Mouse (Mus musculus) hindbrain, postnatal 0 days (tissue): ENCODE data around the gene Camk1g. TPM values are rescaled to one million over a fixed set of nuclear protein-coding genes. Genes with fewer than 3 reads are reported as not detected.

ENCODE experiments used
- ATAC-seq: fragments of 200-750 bp; cut with Nextera tagmentation; 2 replicates; pipeline ENCODE4 v1.8.0; 2017; ENCODE audit warnings: mild to moderate bottlenecking, moderate TSS enrichment, moderate library complexity
- DNase-seq: peaks from one replicate; pipeline ENCODE4 v3.0.0-alpha.2; 2015; ENCODE audit warnings: low spot score
- H3K27ac ChIP-seq: fragments of 300-500 bp; sonication (generic); 2 replicates; pipeline ENCODE4 v1.5.1; 2014; ENCODE audit warnings: mild to moderate bottlenecking
- H3K27me3 ChIP-seq: fragments of 300-500 bp; sonication (generic); 2 replicates; pipeline ENCODE4 v1.6.1; 2014; ENCODE audit warnings: low read length, mixed read lengths; ENCODE audit not compliant: insufficient read depth
- H3K36me3 ChIP-seq: fragments of 300-500 bp; sonication (generic); 2 replicates; pipeline ENCODE4 v1.6.1; 2014; ENCODE audit warnings: low read length, mixed read lengths; ENCODE audit not compliant: insufficient read depth
- H3K4me1 ChIP-seq: fragments of 300-500 bp; sonication (generic); 2 replicates; pipeline ENCODE4 v1.6.1; 2014; ENCODE audit warnings: antibody characterized with exemption, low read length, mixed read lengths; ENCODE audit not compliant: insufficient read depth
- H3K4me2 ChIP-seq: fragments of 300-500 bp; sonication (generic); 2 replicates; pipeline ENCODE4 v1.6.1; 2014; ENCODE audit warnings: low read depth, mild to moderate bottlenecking, low read length, moderate library complexity, mixed read lengths
- H3K4me3 ChIP-seq: fragments of 300-500 bp; sonication (generic); 2 replicates; pipeline ENCODE4 v1.5.1; 2014; ENCODE audit warnings: low read length
- H3K9ac ChIP-seq: fragments of 300-500 bp; sonication (generic); replicated peaks from 2 replicates; pipeline ENCODE4 v1.6.1; 2014; ENCODE audit warnings: mild to moderate bottlenecking, low read length, moderate library complexity, mixed read lengths
- H3K9me3 ChIP-seq: fragments of 300-500 bp; sonication (generic); 2 replicates; pipeline ENCODE4 v1.6.1; 2016; ENCODE audit warnings: low read length, mixed read lengths
- CTCF ChIP-seq: IDR thresholded peaks from 2 replicates; pipeline ENCODE4 v1.5.1; 2016; ENCODE audit warnings: antibody characterized with exemption, control low read depth, low read depth
- WGBS: fragments of 180-500 bp; shearing (Covaris S2); extraction: QIAGEN DNeasy Blood & Tissue Kit; methylation state at CpG from one replicate; pipeline ENCODE4 v1.1.7; 2014; 5-methylcytosine and 5-hydroxymethylcytosine counted together
- polyA plus RNA-seq: library from polyadenylated mRNA; unstranded; fragments of >200 nt; fragmentation: Nextera tagmentation; extraction: Ambion mirVana; gene quantifications from 2 replicates; pipeline ENCODE4 v1.2.1, GENCODE M21; 2015
- total RNA-seq: library from RNA; depleted of rRNA; stranded (reverse); fragments of >200 nt; gene quantifications from 2 replicates; pipeline ENCODE4 v1.2.3, GENCODE M21; 2014

Gene Camk1g
- total and polyA plus RNA-seq, 2 experiments from 2014 or later = 32.9 to 35.1 TPM

DNA sequence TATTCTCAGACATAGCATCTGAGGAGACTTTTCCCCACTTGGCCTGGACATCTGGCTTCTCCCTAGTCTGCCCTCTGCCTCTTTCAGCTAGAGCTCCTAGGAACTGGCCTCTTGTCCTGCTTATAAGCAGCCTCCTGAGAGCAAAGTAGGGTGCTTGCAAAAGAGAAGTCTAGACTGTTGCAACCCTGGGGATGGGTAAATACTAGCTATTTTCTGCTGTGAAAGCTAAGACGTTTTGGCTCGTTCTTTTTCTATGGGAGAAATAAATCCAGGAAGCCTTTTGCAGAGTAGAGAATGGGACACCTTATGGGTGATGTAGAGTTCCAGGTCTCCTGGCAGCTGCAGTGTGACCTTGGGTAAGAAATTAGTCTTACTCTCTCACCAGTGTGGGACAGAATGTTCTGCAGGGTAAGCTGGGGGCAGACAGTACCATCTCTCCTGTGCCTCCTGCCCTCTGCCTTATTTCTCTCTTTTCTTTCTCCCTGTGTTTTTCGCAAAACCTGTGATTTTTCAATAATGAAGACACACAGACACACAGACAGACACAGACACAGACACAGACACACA lies 59.5 kb downstream of the Camk1g start:
- DNase-seq (no peak), ATAC-seq (no peak)
- Histone ChIP-seq H3K27me3 (no peaks in the 10 kb centered on the region), H3K4me1 (peaks cover under 1% of the 10 kb centered on the region; the same call in 1 of the 2 replicates), H3K4me2 (no peak overlapping the region), H3K9ac (no peak overlapping the region), H3K27ac (no peak overlapping the region), H3K4me3 (no peak overlapping the region), H3K36me3 (no peaks in the 10 kb centered on the region), H3K9me3 (no peaks in the 10 kb centered on the region)
- WGBS = 92% methylated on average over 3 of the region's 3 CpGs
- no peak for TF ChIP-seq CTCF

DNA sequence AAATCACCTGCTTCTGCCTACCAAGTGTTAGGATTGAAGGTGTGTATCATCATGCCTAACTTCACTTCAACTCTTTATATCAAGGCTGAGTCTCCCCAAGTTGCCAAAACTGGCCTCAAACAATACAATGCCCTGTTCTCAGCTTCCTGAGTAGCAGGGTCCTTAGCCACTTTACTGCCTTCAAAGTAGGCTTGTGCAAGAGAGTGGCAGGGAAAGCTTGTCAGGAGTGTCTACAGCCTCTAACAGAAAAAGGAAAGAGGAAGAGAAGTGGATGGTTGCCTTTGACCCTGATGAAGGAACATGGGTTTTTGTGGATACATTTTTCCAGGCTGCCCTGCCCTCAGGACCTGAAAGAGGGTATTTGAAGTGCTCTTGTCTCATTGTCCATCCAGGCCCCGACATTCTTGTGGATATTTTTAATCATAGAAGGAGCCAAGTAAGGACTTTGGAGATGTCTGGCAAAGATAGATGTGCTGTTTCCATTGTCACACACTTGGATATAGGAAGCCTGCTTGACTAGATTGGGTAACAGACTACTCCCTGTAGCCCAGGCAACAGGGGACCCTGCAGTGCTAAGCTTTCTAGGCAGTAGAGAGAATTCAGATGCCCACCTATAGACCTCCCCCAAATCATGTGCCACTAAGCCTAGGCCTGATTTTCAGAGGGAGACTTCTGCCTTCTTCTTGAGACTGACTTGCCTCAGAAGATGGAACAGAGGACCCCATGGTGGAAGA lies 60.1 kb downstream of the Camk1g start:
- Histone ChIP-seq H3K9ac (no peak overlapping the region), H3K27me3 (no peaks in the 10 kb centered on the region), H3K4me1 (no peaks in the 10 kb centered on the region), H3K27ac (no peak overlapping the region), H3K9me3 (no peaks in the 10 kb centered on the region), H3K4me2 (no peak overlapping the region), H3K4me3 (no peak overlapping the region), H3K36me3 (no peaks in the 10 kb centered on the region)
- ATAC-seq = no peak
- TF ChIP-seq CTCF = no peak
- WGBS = 73% methylated on average over 1 of the region's 1 CpGs
- DNase-seq = no peak

DNA sequence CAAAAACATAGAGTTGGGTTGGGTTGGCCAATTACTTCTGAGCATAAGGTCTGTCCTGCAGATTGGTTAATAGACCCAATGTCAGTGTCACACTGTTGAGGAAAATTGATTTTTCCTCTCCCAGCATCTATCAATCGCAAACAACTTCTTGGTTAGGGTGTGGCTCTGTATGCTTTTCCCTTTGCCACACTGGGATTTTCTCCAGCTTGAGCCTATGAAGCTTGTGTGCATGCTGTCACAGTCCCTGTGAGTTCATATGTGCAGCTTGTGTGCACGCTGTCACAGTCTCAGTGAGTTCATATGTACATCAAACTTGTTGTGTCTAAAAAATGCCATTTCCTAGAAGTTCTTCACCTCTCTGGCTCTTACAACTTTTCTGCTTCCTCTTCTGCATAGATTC lies 63.3 kb downstream of the Camk1g start:
- no peaks in the 10 kb centered on the region for H3K4me1 ChIP-seq
- no peaks in the 10 kb centered on the region for H3K27me3 ChIP-seq
- no peak for DNase-seq
- no peak overlapping the region for H3K4me2 ChIP-seq
- no peaks in the 10 kb centered on the region for H3K9me3 ChIP-seq
- no peak for TF ChIP-seq CTCF
- 99% methylated on average over 2 of the region's 2 CpGs for WGBS
- H3K9ac ChIP-seq = no peak overlapping the region
- ATAC-seq = no peak
- no peaks in the 10 kb centered on the region for H3K36me3 ChIP-seq
- no peak overlapping the region for H3K27ac ChIP-seq
- H3K4me3 ChIP-seq = no peak overlapping the region

DNA sequence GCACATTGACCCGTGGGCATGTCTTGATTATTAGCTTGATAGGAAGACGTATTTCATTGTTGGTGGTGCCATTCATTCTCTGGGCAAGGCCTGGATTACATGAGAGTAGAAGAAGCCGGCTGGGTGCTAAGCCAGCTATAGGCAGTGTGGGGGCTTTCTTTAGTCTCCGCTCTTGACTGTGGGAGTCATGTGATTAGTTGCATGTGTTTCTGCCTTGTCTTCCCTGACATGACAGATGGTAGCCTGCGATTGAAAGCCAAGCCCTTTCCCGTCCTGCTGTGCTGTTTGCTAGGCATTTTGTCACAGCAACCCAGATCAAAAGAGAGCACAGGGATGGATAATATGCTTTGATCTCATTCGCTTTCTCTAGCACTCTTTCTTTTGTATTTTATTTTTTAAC lies 64.7 kb downstream of the Camk1g start:
- no peak for TF ChIP-seq CTCF
- Histone ChIP-seq H3K4me2 (no peak overlapping the region), H3K9ac (no peak overlapping the region), H3K4me1 (no peaks in the 10 kb centered on the region), H3K4me3 (no peak overlapping the region), H3K27me3 (no peaks in the 10 kb centered on the region), H3K9me3 (no peaks in the 10 kb centered on the region), H3K36me3 (no peaks in the 10 kb centered on the region), H3K27ac (0 out of 2 replicates have a peak overlapping the region, but pooled peaks have one; percentile 22)
- DNase-seq = peak; percentile 73
- WGBS = 11% methylated on average over 7 of the region's 7 CpGs
- peak; percentile 80 for ATAC-seq

DNA sequence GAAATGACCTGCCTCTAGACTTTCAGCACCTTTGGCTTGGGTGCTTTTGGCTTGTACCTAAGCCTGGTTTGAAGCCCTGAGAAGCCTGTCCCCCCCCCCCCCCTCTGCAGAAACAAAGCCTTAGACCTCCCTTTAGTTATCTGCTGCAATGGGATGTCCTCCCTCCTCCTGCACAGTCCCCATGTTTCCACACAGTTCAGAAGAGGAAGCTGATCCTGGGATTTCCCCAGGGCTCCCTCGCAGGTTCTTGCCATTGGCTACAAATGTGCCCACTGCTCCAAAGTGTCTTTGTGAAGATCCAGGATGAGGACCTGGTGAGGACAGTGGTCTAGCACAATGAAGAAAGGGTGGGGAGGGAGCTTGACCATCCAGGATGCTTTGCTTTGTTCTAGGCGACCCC lies 67.0 kb downstream of the Camk1g start:
- no peak for ATAC-seq
- no peak overlapping the region for H3K4me3 ChIP-seq
- no peak for DNase-seq
- no peak overlapping the region for H3K9ac ChIP-seq
- 79% methylated on average over 2 of the region's 2 CpGs for WGBS
- H3K27me3 ChIP-seq = no peaks in the 10 kb centered on the region
- no peak overlapping the region for H3K4me2 ChIP-seq
- no peaks in the 10 kb centered on the region for H3K4me1 ChIP-seq
- H3K36me3 ChIP-seq = no peaks in the 10 kb centered on the region
- no peaks in the 10 kb centered on the region for H3K9me3 ChIP-seq
- TF ChIP-seq CTCF = no peak
- H3K27ac ChIP-seq = no peak overlapping the region

DNA sequence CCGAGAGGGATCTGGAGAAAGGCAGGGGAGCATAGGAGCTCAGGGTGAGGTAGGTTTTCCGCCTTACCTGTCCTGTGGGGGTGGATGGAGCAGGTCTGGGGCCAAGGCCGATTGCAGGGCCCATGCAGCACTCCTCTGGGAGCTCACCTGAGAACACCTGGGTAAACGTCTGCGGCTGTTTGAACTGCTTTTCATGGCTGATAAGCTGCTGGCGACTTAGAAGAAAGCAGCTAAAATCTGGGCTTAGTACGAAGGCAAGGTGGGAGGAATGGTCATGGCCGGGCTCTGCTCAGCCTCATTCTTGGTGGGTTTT lies 68.0 kb downstream of the Camk1g start:
- no peak overlapping the region for H3K4me3 ChIP-seq
- no peaks in the 10 kb centered on the region for H3K4me1 ChIP-seq
- no peaks in the 10 kb centered on the region for H3K9me3 ChIP-seq
- no peak for TF ChIP-seq CTCF
- no peak overlapping the region for H3K27ac ChIP-seq
- no peaks in the 10 kb centered on the region for H3K27me3 ChIP-seq
- H3K36me3 ChIP-seq = no peaks in the 10 kb centered on the region
- H3K4me2 ChIP-seq = no peak overlapping the region
- 76% methylated on average over 8 of the region's 8 CpGs for WGBS
- ATAC-seq = no peak
- no peak for DNase-seq
- H3K9ac ChIP-seq = no peak overlapping the region
